Mouse (Mus musculus) CD4-positive, CD25-positive, alpha-beta regulatory T cell, adult 4 months (primary cell): Measurements from ENCODE around the gene Homez. TPM values are rescaled to one million over a fixed set of nuclear protein-coding genes. Genes with fewer than 3 reads are reported as not detected.

ENCODE experiments used
- ATAC-seq: one replicate; pipeline ENCODE4 v1.8.0; 2017
- polyA plus RNA-seq, 2 experiments: library from polyadenylated mRNA; unstranded; fragments of 100-300 nt; shearing (Covaris generic); gene quantifications; one replicate each; pipeline ENCODE4 v1.2.1; 2017

Homez gene
- polyA plus RNA-seq: 1 to 10 TPM; 3.4 to 7.6 TPM

DNA sequence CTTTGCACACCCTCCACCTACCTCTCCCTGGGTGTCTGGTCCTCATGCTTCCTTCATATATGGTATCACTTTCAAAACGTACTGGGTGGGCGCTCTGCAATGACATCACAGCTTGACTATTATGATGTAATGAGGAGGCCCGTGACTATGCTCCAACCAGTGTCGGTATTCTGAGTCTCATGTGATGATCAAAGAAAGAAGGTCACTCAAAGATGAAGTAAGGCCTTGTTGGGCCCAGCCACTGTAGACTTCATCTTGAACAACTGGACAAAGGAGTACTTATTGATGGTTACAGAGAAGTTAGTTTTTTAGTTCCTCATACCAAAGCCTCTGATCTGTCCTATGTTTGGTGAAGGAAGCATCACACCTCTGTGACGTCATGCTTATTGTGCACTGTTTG is at the start of gene Homez:
TSS of gene Homez (minus strand) at position 101 of the 400 bp plus-strand sequence.
- no peak for ATAC-seq

- no peak for ATAC-seq
Observed at GRCm38 (mm10) chr14:54920076-54920685, 49.4 kb upstream of the Homez start.

DNA sequence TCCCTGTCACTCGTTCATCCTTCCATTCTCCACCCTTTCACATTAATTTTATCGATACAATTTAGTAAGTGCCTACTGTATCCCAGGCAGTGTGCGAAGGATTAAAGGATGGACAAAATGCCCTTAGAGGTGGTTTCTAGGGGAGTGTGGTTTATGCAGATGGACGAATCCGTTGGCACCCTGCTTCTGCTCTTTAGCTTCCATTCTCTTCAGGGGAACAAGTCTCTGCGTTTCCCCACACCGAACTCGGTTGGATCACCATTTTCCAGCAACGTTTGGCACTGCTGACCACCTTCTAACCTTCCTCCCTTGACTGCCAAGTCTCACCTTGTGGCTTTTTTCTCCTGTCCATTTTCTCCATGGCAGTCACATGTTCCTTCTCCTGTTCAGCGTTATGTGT is 42.6 kb upstream of the Homez start:
- peak; percentile 14 for ATAC-seq

DNA sequence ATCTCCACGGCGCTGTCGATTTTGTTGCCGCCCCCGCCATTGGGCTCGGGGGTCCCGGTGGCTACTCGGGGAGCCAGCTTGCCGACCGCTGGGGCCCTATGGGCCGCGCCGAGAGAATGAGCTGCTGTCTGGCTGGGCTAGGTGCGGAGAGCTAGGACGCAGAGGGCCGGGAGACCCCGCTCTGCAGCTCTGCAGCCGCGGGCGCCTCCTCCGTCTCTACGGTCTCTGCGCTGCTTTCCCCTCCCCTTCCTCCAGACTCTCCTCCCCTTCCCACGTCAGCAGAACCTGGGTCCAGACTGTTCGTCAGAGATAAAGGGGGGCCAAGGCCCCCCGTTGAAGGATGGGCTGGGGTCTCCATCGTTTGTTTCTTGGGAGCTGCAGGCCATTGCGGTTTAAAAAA is 42.1 kb upstream of the Homez start, which contains the start of gene Slc22a17:
TSS of gene Slc22a17 (minus strand) at position 247 of the 400 bp plus-strand sequence.
- peak; percentile 89 for ATAC-seq

DNA sequence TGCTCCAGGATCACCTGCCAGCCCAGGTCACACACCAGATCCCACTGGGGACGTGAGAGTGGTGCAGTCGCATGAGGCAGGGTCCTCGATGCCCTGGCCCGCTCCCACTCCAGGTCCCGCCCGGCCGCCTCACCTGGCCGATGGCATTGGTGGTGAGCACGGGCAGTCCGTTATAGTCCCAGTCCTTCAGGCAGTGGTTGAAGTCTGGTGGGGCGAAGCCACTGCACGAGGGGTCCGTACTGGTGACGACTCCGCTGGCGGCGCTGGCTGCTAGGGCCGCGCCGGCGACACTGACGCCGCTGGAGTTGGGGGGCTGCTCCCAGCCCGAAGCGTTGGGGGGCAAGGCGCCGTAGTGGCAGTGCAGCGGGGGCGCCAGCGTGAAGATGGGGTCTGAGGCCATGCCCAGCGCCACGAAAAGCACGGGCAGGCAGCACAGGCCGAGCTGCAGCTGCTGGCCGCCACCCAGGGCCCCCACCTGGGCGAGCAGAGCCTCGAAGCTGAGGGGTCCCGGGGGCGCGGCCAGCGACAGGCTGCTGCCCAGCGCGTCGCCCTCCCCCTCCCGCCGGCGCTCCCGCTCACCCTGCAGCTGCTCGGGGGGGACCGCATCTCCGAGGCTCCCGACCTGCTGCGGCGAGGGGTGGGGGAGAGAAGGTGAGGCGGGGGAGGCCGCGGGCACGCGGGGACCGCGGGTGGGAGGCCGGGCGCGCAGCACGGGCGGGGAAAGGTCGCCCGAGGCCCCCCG is 41.5 kb upstream of the Homez start:
- no peak for ATAC-seq

- ATAC-seq: no peak
Observed at GRCm38 (mm10) chr14:54908682-54909081, 37.9 kb upstream of the Homez start.

DNA sequence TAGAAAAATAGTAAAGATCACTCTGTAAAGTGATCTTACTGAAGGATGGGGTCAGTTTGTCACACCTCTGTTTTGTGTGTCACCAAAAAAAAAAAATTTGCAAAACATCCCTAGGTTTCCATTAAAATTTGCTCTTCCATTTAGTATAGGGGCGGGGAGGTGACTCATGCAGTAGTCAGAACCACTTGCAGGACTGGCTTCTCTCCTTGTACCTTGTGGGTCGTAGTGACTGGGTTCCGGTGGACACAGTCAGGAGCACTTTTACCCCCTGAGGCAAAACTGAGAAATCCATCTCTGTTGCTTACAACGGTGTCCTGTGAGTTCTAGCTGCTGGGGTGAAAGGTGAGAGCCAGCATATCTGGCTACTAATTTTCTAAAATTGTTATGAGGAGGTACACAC is 32.9 kb upstream of the Homez start:
- ATAC-seq: no peak

DNA sequence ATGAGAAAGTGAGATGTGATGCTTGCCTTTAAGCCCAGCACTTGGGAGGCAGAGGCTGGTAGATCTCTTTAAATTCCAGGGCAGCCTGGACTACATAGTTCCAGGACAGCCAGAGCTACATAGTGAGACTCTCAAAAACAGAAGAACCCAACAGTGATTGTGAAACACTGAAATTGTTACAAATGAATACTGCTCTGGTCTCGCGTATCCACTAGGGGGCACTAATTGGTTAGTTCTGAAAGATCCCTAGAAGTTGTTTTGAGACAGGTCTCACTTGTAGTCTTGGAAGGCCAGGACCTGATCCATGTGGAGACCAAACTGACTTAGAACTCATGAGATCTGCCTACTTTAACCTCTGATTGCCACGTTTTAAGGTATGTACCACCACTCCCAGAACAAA is 29.6 kb upstream of the Homez start:
- peak; percentile 85 for ATAC-seq

- no peak for ATAC-seq
Observed at GRCm38 (mm10) chr14:54897445-54897844, 26.7 kb upstream of the Homez start.

GRCm38 (mm10) chr14:54894296-54895151 is 23.8 kb upstream of the Homez start:
- ATAC-seq: no peak

DNA sequence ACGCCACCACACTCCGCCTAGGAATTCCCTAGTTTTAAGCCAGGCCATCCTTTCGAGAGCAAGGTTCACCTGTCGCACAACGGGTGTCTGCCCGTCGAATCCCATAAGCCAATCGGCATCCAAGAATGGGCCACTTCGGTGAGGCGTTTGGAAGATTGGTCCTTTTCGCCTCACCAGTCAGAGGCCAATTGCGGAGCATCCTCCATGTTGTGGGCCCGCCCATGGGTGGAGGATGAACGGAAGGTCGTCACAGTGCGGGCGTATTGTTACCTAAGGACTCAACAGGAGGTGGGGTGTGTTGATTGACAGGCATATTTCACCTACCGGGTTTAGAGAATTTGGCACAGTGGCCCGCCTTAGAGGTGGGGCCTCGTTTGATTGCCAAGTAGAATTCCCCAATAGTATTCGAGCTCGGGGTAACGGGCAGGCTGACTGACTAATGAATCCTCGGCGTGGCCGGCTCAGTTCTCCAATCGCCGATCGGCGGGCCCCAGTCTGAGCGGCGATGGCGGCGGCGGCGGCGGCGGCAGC is 23.0 kb upstream of the Homez start:
- peak; percentile 97 for ATAC-seq

GRCm38 (mm10) chr14:54892200-54892599 is 21.4 kb upstream of the Homez start, which contains the start of gene Pabpn1:
Pabpn1 (plus strand) TSS chr14:54892500.
- ATAC-seq: no peak

GRCm38 (mm10) chr14:54885309-54885708 is 14.5 kb upstream of the Homez start:
- no peak for ATAC-seq

- peak; percentile 63 for ATAC-seq
Observed at GRCm38 (mm10) chr14:54884022-54884712, 13.4 kb upstream of the Homez start.

- ATAC-seq: peak; percentile 54
Observed at GRCm38 (mm10) chr14:54883154-54884021, 12.6 kb upstream of the Homez start, which contains the start of the genes Bcl2l2 and Gm20521. Bcl2l2 (plus strand) TSS chr14:54883377. Gm20521 (plus strand) TSS chr14:54883441.

- ATAC-seq: peak; percentile 63
Observed at GRCm38 (mm10) chr14:54877048-54877715, 6.4 kb upstream of the Homez start, which contains the start of gene Ppp1r3e. Ppp1r3e (minus strand) TSS chr14:54877550.

DNA sequence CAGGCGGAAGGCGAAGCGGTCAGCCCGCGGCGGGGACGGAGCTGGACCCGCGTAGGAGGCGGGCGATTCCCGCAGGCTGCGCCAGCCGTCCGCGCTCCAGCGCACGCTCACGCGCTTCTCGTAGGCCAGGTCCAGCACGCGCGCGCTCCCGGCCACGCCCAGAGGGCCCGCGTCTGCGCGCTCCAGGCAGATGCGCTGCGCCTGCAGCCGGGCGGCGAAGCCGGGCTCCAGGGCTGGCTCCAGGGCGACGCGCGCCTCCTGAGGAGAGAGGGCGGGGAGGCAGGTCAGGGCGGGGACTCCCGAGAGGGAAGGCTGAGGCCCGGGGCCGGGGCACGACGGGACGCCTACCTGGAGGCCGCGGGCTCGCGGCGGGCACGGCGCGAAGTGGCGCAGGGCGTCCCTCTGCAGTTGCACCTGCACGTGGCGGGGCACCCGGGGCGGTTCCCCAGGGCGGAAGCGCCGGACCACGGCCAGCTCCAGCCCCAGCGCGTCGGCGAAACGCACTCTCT is 5.8 kb upstream of the Homez start:
- peak; percentile 77 for ATAC-seq

DNA sequence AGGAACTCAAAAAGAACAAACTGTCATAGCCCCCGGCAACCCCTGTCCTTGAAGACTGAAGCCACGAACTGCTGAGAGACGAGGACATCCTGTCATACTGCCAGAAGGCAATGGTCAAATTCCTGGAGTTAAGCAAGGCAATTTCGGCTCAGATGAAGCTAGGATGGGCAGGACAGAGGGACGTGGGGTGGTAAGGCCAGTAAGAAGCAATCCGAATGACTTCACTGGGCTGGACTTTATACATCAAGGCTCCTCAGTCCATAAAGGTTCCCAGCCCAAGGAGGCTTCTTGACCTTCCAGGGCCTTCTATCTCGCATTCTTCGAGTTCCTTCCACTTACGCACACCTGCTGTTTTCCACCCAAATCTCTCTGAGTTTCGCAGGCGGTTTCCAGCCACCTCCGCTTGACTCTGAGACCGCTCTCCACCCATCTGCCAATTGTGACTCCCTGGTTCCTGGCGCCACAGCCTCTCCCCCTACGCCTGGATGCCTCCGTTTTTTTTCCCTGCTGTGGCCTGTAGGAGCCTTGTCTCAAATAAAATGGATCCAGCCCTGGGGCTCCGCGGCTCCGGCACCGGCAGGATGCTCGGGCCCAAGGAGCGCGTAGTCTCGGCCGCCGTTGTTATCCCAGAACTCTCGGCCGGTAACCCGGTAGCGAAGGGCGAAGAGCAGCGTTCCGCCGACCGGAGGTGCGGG is 5.2 kb upstream of the Homez start:
- ATAC-seq: peak; percentile 55

- no peak for ATAC-seq
Observed at GRCm38 (mm10) chr14:54874165-54874564, 3.4 kb upstream of the Homez start.
